Mouse (Mus musculus): Measurements from ENCODE around the gene Pptc7. TPM values are rescaled to one million over a fixed set of nuclear protein-coding genes. Genes with fewer than 3 reads are reported as not detected.

Pptc7 gene
- total RNA-seq, 1 experiment from 2014 or later: 20.8 TPM

GRCm38 (mm10) chr5:122288147-122288811 lies 4.1 kb downstream of the Pptc7 start:
- no peak for ATAC-seq (replicated peaks in 1 of 2; ENCODE audit: insufficient read depth in 1 of 2, low FRiP score in 2 of 2, low TSS enrichment in 1 of 2, low read depth in 1 of 2, poor library complexity in 2 of 2, severe bottlenecking in 2 of 2)

- no peak for ATAC-seq (replicated peaks in 1 of 2; ENCODE audit: insufficient read depth in 1 of 2, low FRiP score in 2 of 2, low TSS enrichment in 1 of 2, low read depth in 1 of 2, poor library complexity in 2 of 2, severe bottlenecking in 2 of 2)
Observed at GRCm38 (mm10) chr5:122291149-122291548, 7.0 kb downstream of the Pptc7 start.

- no peak for ATAC-seq (replicated peaks in 1 of 2; ENCODE audit: insufficient read depth in 1 of 2, low FRiP score in 2 of 2, low TSS enrichment in 1 of 2, low read depth in 1 of 2, poor library complexity in 2 of 2, severe bottlenecking in 2 of 2)
Observed at GRCm38 (mm10) chr5:122291553-122292339, 7.6 kb downstream of the Pptc7 start.

GRCm38 (mm10) chr5:122293131-122293530 lies 9.0 kb downstream of the Pptc7 start:
- no peak for ATAC-seq (replicated peaks in 1 of 2; ENCODE audit: insufficient read depth in 1 of 2, low FRiP score in 2 of 2, low TSS enrichment in 1 of 2, low read depth in 1 of 2, poor library complexity in 2 of 2, severe bottlenecking in 2 of 2)

- ATAC-seq (replicated peaks in 1 of 2; ENCODE audit: insufficient read depth in 1 of 2, low FRiP score in 2 of 2, low TSS enrichment in 1 of 2, low read depth in 1 of 2, poor library complexity in 2 of 2, severe bottlenecking in 2 of 2): no peak
Observed at GRCm38 (mm10) chr5:122294219-122294735, 10.1 kb downstream of the Pptc7 start.

- ATAC-seq (replicated peaks in 1 of 2; ENCODE audit: insufficient read depth in 1 of 2, low FRiP score in 2 of 2, low TSS enrichment in 1 of 2, low read depth in 1 of 2, poor library complexity in 2 of 2, severe bottlenecking in 2 of 2): no peak
Observed at GRCm38 (mm10) chr5:122295113-122295935, 11.2 kb downstream of the Pptc7 start.

GRCm38 (mm10) chr5:122300071-122300518 lies 15.9 kb downstream of the Pptc7 start:
- no peak for ATAC-seq (replicated peaks in 1 of 2; ENCODE audit: insufficient read depth in 1 of 2, low FRiP score in 2 of 2, low TSS enrichment in 1 of 2, low read depth in 1 of 2, poor library complexity in 2 of 2, severe bottlenecking in 2 of 2)

- peak; percentile 80 to 84 for ATAC-seq (replicated peaks in 1 of 2; ENCODE audit: insufficient read depth in 1 of 2, low FRiP score in 2 of 2, low TSS enrichment in 1 of 2, low read depth in 1 of 2, poor library complexity in 2 of 2, severe bottlenecking in 2 of 2)
Observed at GRCm38 (mm10) chr5:122302810-122303745, 18.9 kb downstream of the Pptc7 start.

- ATAC-seq (replicated peaks in 1 of 2; ENCODE audit: insufficient read depth in 1 of 2, low FRiP score in 2 of 2, low TSS enrichment in 1 of 2, low read depth in 1 of 2, poor library complexity in 2 of 2, severe bottlenecking in 2 of 2): no peak
Observed at GRCm38 (mm10) chr5:122303937-122304336, 19.8 kb downstream of the Pptc7 start.

- ATAC-seq (replicated peaks in 1 of 2; ENCODE audit: insufficient read depth in 1 of 2, low FRiP score in 2 of 2, low TSS enrichment in 1 of 2, low read depth in 1 of 2, poor library complexity in 2 of 2, severe bottlenecking in 2 of 2): no peak
Observed at GRCm38 (mm10) chr5:122304541-122304940, 20.4 kb downstream of the Pptc7 start.

- ATAC-seq (replicated peaks in 1 of 2; ENCODE audit: insufficient read depth in 1 of 2, low FRiP score in 2 of 2, low TSS enrichment in 1 of 2, low read depth in 1 of 2, poor library complexity in 2 of 2, severe bottlenecking in 2 of 2): no peak
Observed at GRCm38 (mm10) chr5:122305472-122305871, 21.3 kb downstream of the Pptc7 start.

GRCm38 (mm10) chr5:122306536-122306935 lies 22.4 kb downstream of the Pptc7 start:
- no peak for ATAC-seq (replicated peaks in 1 of 2; ENCODE audit: insufficient read depth in 1 of 2, low FRiP score in 2 of 2, low TSS enrichment in 1 of 2, low read depth in 1 of 2, poor library complexity in 2 of 2, severe bottlenecking in 2 of 2)

- no peak for ATAC-seq (replicated peaks in 1 of 2; ENCODE audit: insufficient read depth in 1 of 2, low FRiP score in 2 of 2, low TSS enrichment in 1 of 2, low read depth in 1 of 2, poor library complexity in 2 of 2, severe bottlenecking in 2 of 2)
Observed at GRCm38 (mm10) chr5:122310699-122311098, 26.5 kb downstream of the Pptc7 start.

- no peak for ATAC-seq (replicated peaks in 1 of 2; ENCODE audit: insufficient read depth in 1 of 2, low FRiP score in 2 of 2, low TSS enrichment in 1 of 2, low read depth in 1 of 2, poor library complexity in 2 of 2, severe bottlenecking in 2 of 2)
Observed at GRCm38 (mm10) chr5:122311692-122312091, 27.5 kb downstream of the Pptc7 start.

- no peak for ATAC-seq (replicated peaks in 1 of 2; ENCODE audit: insufficient read depth in 1 of 2, low FRiP score in 2 of 2, low TSS enrichment in 1 of 2, low read depth in 1 of 2, poor library complexity in 2 of 2, severe bottlenecking in 2 of 2)
Observed at GRCm38 (mm10) chr5:122312346-122312745, 28.2 kb downstream of the Pptc7 start.

- no peak for ATAC-seq (replicated peaks in 1 of 2; ENCODE audit: insufficient read depth in 1 of 2, low FRiP score in 2 of 2, low TSS enrichment in 1 of 2, low read depth in 1 of 2, poor library complexity in 2 of 2, severe bottlenecking in 2 of 2)
Observed at GRCm38 (mm10) chr5:122312942-122313684, 28.9 kb downstream of the Pptc7 start.

Data from hematopoietic stem cell, adult 5-6 weeks (primary cell).